Mouse (Mus musculus) kidney, embryonic 15.5 days (tissue): ENCODE results near the gene Ftl1. TPM values are rescaled to one million over a fixed set of nuclear protein-coding genes. Genes with fewer than 3 reads are reported as not detected.
"Not testable (repeated sequence)": the region's sequence is repeated elsewhere in the genome, so short reads cannot be mapped to it uniquely, and the experiment has no call there.

Experiments used
- ATAC-seq: fragments of 200-750 bp; cut with Nextera tagmentation; replicated peaks from 2 replicates; pipeline ENCODE4 v1.8.0; 2017; ENCODE audit warnings: moderate TSS enrichment; ENCODE audit not compliant: low FRiP score
- H3K27ac ChIP-seq: fragments of 300-500 bp; sonication (generic); 2 replicates; pipeline ENCODE4 v1.5.1; 2015; ENCODE audit warnings: mild to moderate bottlenecking, inconsistent platforms
- H3K27me3 ChIP-seq: fragments of 300-500 bp; sonication (generic); 2 replicates; pipeline ENCODE4 v1.6.1; 2015; ENCODE audit warnings: inconsistent platforms
- H3K36me3 ChIP-seq: fragments of 300-500 bp; sonication (generic); 2 replicates; pipeline ENCODE4 v1.6.1; 2015; ENCODE audit warnings: inconsistent platforms
- H3K4me1 ChIP-seq: fragments of 300-500 bp; sonication (generic); 2 replicates; pipeline ENCODE4 v1.6.1; 2015; ENCODE audit warnings: inconsistent platforms
- H3K4me2 ChIP-seq: fragments of 300-500 bp; sonication (generic); 2 replicates; pipeline ENCODE4 v1.6.1; 2015; ENCODE audit warnings: moderate library complexity, mild to moderate bottlenecking, inconsistent platforms
- H3K4me3 ChIP-seq: fragments of 300-500 bp; sonication (generic); replicated peaks from 2 replicates; pipeline ENCODE4 v1.5.1; 2015; ENCODE audit warnings: mild to moderate bottlenecking, inconsistent platforms
- H3K9ac ChIP-seq: fragments of 300-500 bp; sonication (generic); 2 replicates; pipeline ENCODE4 v1.6.1; 2015; ENCODE audit warnings: mild to moderate bottlenecking, inconsistent platforms
- H3K9me3 ChIP-seq: fragments of 300-500 bp; sonication (generic); replicated peaks from 2 replicates; pipeline ENCODE4 v1.6.1; 2016; ENCODE audit warnings: inconsistent platforms
- WGBS: fragments of 180-500 bp; shearing (Covaris S2); methylation state at CpG from one replicate; pipeline ENCODE4 v1.1.7; 2015; ENCODE audit warnings: mixed read lengths; 5-methylcytosine and 5-hydroxymethylcytosine counted together
- polyA plus RNA-seq: library from polyadenylated mRNA; unstranded; fragments of >200 nt; fragmentation: Nextera tagmentation; extraction: Ambion mirVana; gene quantifications from 2 replicates; pipeline ENCODE4 v1.2.1, GENCODE M21; 2015

The Ftl1 gene
- 4,509 and 4,690 TPM in 2 replicates for polyA plus RNA-seq

DNA sequence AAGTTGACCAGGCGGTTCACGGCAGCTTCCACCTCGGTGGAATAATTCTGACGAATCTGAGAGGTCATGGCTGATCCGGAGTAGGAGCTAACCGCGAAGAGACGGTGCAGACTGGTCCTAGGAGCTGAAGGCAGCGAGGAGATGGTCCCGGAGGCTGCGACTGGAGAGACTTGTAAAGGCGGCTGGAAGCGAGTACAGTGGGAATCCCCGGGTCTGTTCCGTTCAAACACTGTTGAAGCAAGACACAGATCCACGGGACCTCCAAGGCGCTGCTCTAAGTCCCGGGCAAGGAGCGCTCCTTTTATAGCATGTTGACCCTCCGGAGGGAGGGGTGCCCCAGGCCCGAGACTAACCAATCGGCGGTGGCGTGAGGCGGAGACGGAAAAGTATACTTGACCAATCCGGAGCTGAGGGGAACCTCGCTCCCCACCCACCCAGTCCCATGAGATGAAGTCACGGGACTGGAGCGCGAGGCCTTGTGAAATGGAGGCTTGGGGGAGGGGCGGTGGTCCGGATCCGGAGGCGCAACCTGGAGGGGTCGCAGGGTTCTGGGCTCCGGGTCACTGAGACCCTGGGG, at the start of gene Ftl1:
Gene Ftl1, minus strand, starts transcription at position 321 of the 577 bp plus-strand sequence.
- Histone ChIP-seq H3K36me3 (peaks cover 62% of the 10 kb centered on the region), H3K4me3 (peak within 1 kb of the TSS; percentile 68), H3K27ac (peak within 1 kb of the TSS; percentile 94), H3K9ac (peak within 1 kb of the TSS; percentile 64), H3K4me2 (peak within 1 kb of the TSS; percentile 69), H3K4me1 (peaks cover 41% of the 10 kb centered on the region)
- WGBS = under 1% methylated on average over 36 of the region's 37 CpGs
- H3K27me3 ChIP-seq, H3K9me3 ChIP-seq: not testable (repeated sequence)
- ATAC-seq = peak; percentile 96

DNA sequence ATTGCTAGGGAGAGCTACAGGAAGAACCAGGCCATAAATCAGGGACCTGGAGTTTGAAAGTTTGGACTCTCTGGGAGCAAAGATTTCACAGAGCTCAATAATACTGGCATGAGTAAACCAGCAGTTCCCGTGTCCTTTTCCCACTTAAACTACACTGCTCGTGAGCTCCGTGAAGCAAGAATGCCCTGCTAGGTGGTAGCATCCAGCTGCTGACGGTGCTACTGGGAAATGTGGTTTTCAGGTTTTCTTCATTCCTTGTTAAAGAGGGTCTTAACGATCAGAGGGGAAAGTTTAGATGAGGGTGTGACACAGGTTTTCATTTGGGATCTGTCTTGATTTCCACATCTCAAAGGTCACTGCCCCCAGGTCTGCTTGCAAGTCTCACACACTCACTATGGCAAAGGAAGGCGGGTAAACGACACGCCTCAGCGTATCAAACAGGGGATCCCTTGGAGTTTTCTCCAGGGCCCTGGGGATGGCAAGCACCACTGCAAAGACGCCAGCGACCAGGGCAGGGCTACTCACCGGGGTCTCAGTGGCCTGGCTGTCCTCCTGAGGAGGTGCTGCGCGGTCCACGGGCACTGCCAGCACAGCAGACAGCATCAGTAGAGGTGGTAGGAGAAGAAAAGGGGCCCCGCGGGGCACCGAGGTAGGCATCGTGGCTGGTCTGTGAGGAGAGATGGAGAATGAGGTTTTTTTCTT, 49.6 kb upstream of the Ftl1 start:
- H3K27me3 ChIP-seq = no peaks in the 10 kb centered on the region
- no peaks in the 10 kb centered on the region for H3K9me3 ChIP-seq
- H3K36me3 ChIP-seq = peaks cover 34% of the 10 kb centered on the region
- peak overlapping the region; percentile 98 for H3K27ac ChIP-seq
- peak overlapping the region; percentile 78 for H3K9ac ChIP-seq
- peak; percentile 13; the same call in 1 of the 2 replicates for ATAC-seq
- 21% methylated on average over 19 of the region's 19 CpGs for WGBS
- peak overlapping the region; percentile 94 for H3K4me2 ChIP-seq
- H3K4me3 ChIP-seq = peak overlapping the region; percentile 68
- H3K4me1 ChIP-seq = peaks cover 25% of the 10 kb centered on the region

DNA sequence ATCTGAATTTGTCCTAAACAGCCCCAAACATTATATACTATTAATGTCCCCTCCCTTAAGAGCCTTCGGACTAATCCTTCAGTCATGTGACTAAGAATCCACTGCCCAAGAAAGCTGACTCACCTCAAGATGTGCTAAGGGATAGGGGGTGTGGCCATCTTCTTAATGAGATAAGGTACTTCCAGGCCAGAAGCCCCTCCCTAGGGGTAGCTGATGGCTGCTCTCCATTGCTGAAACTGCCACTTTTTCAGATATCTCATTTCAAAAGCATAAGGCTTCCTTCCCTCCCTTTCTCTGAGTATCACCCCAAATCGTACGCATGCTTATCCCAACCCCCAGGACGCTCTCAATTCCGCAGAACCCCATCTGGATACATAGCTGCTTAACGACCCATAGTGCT, 48.9 kb upstream of the Ftl1 start:
- H3K9me3 ChIP-seq = no peaks in the 10 kb centered on the region
- H3K4me3 ChIP-seq = peak overlapping the region; percentile 68
- H3K27me3 ChIP-seq = no peaks in the 10 kb centered on the region
- H3K9ac ChIP-seq = 0 out of 2 replicates have a peak overlapping the region, but pooled peaks have one; percentile 78
- H3K27ac ChIP-seq = peak overlapping the region; percentile 98; the same call in 1 of the 2 replicates
- H3K4me2 ChIP-seq = peak overlapping the region; percentile 94
- 49% methylated on average over 6 of the region's 6 CpGs for WGBS
- peaks cover 25% of the 10 kb centered on the region for H3K4me1 ChIP-seq
- peaks cover 38% of the 10 kb centered on the region for H3K36me3 ChIP-seq
- no peak for ATAC-seq

DNA sequence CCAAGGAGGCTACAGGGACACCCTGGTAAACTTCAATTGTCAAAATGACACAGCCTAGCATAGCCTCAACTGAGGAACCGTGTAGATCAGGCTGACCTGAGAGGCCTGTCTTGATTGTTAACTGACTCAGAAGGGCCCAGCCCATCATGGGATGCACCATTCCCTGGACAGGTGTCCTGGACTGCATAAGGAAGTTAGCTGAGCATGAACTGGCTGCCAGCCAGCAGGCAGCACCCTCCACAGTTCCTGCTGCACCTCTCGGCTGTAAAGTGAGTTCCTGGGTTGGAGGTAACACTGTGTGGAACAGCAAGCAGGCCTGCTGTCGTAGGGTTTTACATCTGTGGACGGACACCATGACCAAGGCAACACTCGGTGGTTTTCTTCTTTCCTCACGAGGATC, 47.9 kb upstream of the Ftl1 start:
- Histone ChIP-seq H3K36me3 (peaks cover 46% of the 10 kb centered on the region), H3K4me2 (no peak overlapping the region), H3K9me3 (no peaks in the 10 kb centered on the region), H3K9ac (no peak overlapping the region), H3K27me3 (no peaks in the 10 kb centered on the region), H3K27ac (no peak overlapping the region), H3K4me3 (no peak overlapping the region), H3K4me1 (peaks cover 25% of the 10 kb centered on the region)
- 79% methylated on average over 6 of the region's 6 CpGs for WGBS
- no peak for ATAC-seq

DNA sequence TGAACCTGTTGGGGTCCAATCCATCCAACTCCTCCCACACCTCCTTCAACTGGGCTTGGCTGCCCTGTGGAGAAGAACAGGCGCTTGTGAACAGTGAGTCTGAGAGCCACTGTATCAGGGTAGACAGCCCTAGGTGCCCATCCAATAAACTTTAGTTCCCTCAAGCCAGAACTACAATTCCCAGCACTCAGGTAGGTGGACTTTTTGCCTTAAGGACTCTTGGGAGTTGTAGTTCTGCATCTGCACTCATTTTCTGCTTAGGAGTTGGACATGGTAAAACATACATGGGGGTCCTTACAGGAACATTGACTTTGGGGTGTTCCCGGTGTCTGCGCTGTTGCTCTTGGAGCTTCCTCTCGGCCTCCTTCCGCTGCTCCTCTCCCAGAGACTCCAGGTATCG, 38.7 kb upstream of the Ftl1 start:
- Histone ChIP-seq H3K4me2 (no peak overlapping the region), H3K27me3 (no peaks in the 10 kb centered on the region), H3K4me3 (no peak overlapping the region), H3K4me1 (no peaks in the 10 kb centered on the region), H3K36me3 (peaks cover 97% of the 10 kb centered on the region), H3K9me3 (no peaks in the 10 kb centered on the region), H3K9ac (no peak overlapping the region), H3K27ac (no peak overlapping the region)
- WGBS = 97% methylated on average over 6 of the region's 6 CpGs
- no peak for ATAC-seq

DNA sequence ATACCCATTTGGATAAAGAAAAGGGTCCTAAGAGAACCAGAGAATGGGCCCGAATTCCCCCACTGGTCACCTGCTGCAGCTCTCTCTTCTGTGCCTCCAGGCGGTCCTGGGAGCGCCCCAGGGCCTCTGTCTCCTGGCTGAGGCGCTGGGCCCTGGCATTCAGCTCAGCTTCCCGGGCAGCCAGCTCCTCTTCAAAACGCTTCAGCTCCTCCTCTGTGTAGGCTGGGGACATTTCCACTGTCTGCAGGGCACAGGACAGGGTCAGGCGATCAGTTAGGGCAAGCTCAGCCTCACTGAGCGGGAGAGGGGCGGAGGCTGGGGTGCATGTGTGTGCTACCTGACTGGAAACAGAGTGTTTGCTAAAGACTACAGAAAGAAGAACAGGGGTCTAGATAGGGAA, 34.9 kb upstream of the Ftl1 start:
- Histone ChIP-seq H3K36me3 (peaks cover 75% of the 10 kb centered on the region), H3K9me3 (no peaks in the 10 kb centered on the region), H3K9ac (no peak overlapping the region), H3K4me2 (no peak overlapping the region), H3K27me3 (no peaks in the 10 kb centered on the region), H3K27ac (no peak overlapping the region), H3K4me1 (peaks cover 15% of the 10 kb centered on the region), H3K4me3 (no peak overlapping the region)
- ATAC-seq = no peak
- WGBS = 86% methylated on average over 9 of the region's 9 CpGs

DNA sequence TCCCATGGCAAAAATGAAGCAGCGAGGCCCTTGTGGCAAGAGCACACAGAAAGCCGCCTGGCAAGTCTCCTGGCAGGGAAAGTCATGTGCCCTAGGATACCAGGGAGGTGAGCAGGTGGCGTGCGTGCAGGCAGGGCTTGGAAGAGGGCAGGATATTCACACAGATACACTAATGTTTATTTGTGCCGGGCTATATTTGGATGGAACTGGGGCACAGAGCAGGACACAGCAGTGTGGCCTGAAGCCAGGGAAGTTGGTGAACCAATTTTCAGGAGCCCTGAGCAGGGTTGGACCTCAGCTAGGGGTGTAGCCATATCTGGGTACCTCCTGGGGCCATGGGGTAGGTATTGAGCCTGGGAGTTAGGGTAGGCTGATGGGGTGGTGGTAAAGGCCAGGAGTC, 33.3 kb upstream of the Ftl1 start:
- Histone ChIP-seq H3K4me3 (no peak overlapping the region), H3K27me3 (no peaks in the 10 kb centered on the region), H3K4me2 (no peak overlapping the region), H3K27ac (no peak overlapping the region), H3K4me1 (peaks cover 28% of the 10 kb centered on the region), H3K9me3 (no peaks in the 10 kb centered on the region), H3K36me3 (peaks cover 59% of the 10 kb centered on the region), H3K9ac (no peak overlapping the region)
- no peak for ATAC-seq
- 92% methylated on average over 5 of the region's 5 CpGs for WGBS

DNA sequence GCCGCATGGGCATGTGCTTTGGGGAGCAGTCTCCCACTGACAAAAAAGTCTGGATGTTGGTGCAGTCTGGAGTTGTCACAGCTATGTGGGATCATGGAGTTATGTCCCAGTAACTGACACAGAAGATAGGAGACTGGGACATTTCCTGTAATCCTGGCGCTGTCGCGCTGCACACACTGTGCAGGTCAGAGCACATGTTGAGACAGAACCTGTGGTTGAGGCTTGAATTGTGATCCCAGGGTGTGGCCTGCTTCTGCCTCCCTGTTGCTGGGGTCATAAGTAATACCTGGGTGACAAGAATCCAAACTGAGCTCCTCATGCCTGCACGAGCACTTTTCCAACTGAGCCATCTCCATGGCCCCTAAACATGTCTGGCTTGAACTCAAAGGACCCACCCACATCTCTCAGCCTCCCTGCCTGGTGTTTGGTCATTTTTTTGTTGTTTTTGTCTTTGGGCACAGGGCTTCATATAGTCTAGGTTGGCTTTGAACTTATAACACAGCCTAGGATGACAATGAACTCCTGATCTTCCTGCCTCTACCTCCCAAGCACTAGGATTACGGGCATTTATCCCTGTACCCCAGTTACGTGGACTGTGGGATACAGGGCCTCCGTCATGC, 32.7 kb upstream of the Ftl1 start:
- 95% methylated on average over 8 of the region's 8 CpGs for WGBS
- Histone ChIP-seq H3K27ac (no peak overlapping the region), H3K27me3 (no peaks in the 10 kb centered on the region), H3K4me1 (peaks cover 34% of the 10 kb centered on the region), H3K9me3 (no peaks in the 10 kb centered on the region), H3K36me3 (peaks cover 53% of the 10 kb centered on the region), H3K9ac (no peak overlapping the region), H3K4me2 (no peak overlapping the region), H3K4me3 (no peak overlapping the region)
- ATAC-seq = no peak

DNA sequence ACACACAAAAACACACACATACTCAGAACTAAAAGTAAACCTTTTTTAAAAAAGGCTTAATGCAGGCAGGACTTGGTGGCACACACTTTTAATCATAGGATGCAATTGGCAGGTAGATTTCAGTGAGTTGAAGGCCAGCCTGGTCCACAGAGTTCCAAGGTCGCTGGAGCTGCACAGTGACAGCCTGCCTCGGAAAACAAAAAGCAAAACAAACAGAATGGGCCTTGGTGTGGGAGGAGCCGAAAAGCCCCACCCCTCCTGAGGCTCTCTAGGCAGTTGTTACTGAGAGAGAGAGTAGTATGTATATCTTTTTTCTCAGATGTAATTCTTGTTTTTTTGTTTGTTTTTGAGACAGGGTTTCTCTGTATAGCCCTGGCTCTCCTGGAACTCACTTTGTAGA, 31.6 kb upstream of the Ftl1 start:
- no peak overlapping the region for H3K9ac ChIP-seq
- no peak overlapping the region for H3K4me3 ChIP-seq
- no peaks in the 10 kb centered on the region for H3K9me3 ChIP-seq
- peak overlapping the region; percentile 38; the same call in 1 of the 2 replicates for H3K4me2 ChIP-seq
- ATAC-seq = 0 out of 2 replicates have a peak, but pooled peaks have one; percentile 34
- H3K27ac ChIP-seq = peak overlapping the region; percentile 42; the same call in 1 of the 2 replicates
- WGBS = 11% methylated on average over 3 of the region's 3 CpGs
- no peaks in the 10 kb centered on the region for H3K27me3 ChIP-seq
- peaks cover 42% of the 10 kb centered on the region for H3K36me3 ChIP-seq
- peaks cover 34% of the 10 kb centered on the region for H3K4me1 ChIP-seq

DNA sequence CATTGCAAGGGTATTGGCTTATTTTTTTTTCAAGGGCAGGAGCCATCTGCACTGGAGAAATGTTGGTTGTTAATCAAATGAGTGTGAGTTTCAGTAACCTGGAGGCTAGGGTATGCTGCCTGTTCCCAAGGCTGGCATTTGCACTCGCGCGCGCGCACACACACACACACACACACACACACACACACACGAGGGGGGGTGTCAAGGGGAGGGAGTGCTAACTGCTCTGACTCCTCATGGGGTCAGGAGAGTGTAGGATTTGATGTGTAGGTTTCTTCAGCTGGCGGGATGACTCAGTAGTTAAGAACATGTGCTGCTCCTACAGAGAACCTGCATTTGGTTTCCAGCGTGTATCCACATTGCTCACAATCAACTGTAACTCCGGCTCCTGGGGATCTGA, 31.1 kb upstream of the Ftl1 start:
- Histone ChIP-seq H3K4me3 (no peak overlapping the region), H3K4me2 (0 out of 2 replicates have a peak overlapping the region, but pooled peaks have one; percentile 38), H3K4me1 (peaks cover 34% of the 10 kb centered on the region), H3K9ac (no peak overlapping the region), H3K36me3 (peaks cover 38% of the 10 kb centered on the region), H3K27ac (peak overlapping the region; percentile 42; the same call in 1 of the 2 replicates), H3K9me3 (no peaks in the 10 kb centered on the region), H3K27me3 (no peaks in the 10 kb centered on the region)
- 18% methylated on average over 9 of the region's 9 CpGs for WGBS
- no peak for ATAC-seq

DNA sequence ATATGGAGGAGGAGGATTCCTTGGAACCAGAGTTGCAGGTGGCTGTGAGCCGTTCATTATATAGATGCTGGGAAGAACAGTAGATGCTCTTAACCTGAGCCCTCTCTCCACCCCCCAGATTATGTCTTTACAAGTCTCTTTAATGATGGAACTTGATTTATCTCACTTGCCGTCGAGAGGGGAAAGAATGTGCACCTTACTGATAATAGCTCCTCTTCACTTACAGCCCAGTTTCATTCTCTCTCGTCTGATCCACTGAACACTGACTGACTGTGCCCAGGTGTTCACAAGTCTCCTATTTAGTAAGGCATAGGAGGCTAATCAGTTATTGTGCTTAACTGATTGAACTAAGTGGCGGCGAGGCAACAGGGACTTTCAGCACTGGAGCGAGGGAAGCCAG, 29.9 kb upstream of the Ftl1 start:
- Histone ChIP-seq H3K4me3 (no peak overlapping the region), H3K27ac (no peak overlapping the region), H3K36me3 (peaks cover 25% of the 10 kb centered on the region), H3K4me2 (no peak overlapping the region), H3K4me1 (peaks cover 34% of the 10 kb centered on the region), H3K27me3 (no peaks in the 10 kb centered on the region), H3K9me3 (no peaks in the 10 kb centered on the region), H3K9ac (no peak overlapping the region)
- ATAC-seq = no peak
- WGBS = 65% methylated on average over 7 of the region's 7 CpGs
